Mouse (Mus musculus) cerebellum, adult 2 months (tissue): ENCODE measurements around the gene Cdh16. TPM values are rescaled to one million over a fixed set of nuclear protein-coding genes. Genes with fewer than 3 reads are reported as not detected.
"Not testable (repeated sequence)": the region's sequence is repeated elsewhere in the genome, so short reads cannot be mapped to it uniquely, and the experiment has no call there.

Experiments
- DNase-seq, 2 experiments: peaks; one replicate each; pipeline ENCODE4 v3.0.0; 2021
- H3K27ac ChIP-seq: fragments of 200-500 bp; 2 replicates; pipeline ENCODE4 v1.5.1; 2012; ENCODE audit warnings: low read length, control low read depth, inconsistent platforms; ENCODE audit not compliant: insufficient read depth
- H3K27me3 ChIP-seq: fragments of 200-500 bp; 2 replicates; pipeline ENCODE4 v1.6.1; 2012; ENCODE audit warnings: inconsistent platforms, mild to moderate bottlenecking, low read length, moderate library complexity; ENCODE audit not compliant: control insufficient read depth, insufficient read depth
- H3K4me1 ChIP-seq: fragments of 200-500 bp; 2 replicates; pipeline ENCODE4 v1.6.1; 2011; ENCODE audit warnings: low read length; ENCODE audit not compliant: control insufficient read depth, insufficient read depth
- H3K4me3 ChIP-seq: fragments of 200-500 bp; replicated peaks from 2 replicates; pipeline ENCODE3; 2011; ENCODE audit warnings: mild to moderate bottlenecking, low read depth, low read length, control low read depth; ENCODE audit not compliant: insufficient read depth
- CTCF ChIP-seq: fragments of 200-500 bp; IDR thresholded peaks from 2 replicates; pipeline ENCODE4 v1.5.1; 2011; ENCODE audit warnings: low read depth, mild to moderate bottlenecking, control low read depth, low read length, moderate library complexity, borderline replicate concordance; ENCODE audit not compliant: insufficient read depth
- POLR2A ChIP-seq: fragments of 200-500 bp; IDR thresholded peaks from 2 replicates; pipeline ENCODE4 v1.6.1; 2011; ENCODE audit warnings: low read length, control low read depth, borderline replicate concordance; ENCODE audit not compliant: insufficient read depth
- WGBS: fragments of 180-500 bp; shearing (Covaris S2); methylation state at CpG from one replicate; pipeline ENCODE4 v1.1.7; 2018; 5-methylcytosine and 5-hydroxymethylcytosine counted together
- polyA plus RNA-seq: library from polyadenylated mRNA; depleted of rRNA; stranded (reverse); fragments of >200 nt; gene quantifications from 2 replicates; pipeline ENCODE4 v1.2.3, GENCODE M21; 2012

Gene Cdh16
- polyA plus RNA-seq, 1 experiment, result not detected

- DNase-seq, result no peak
- 96% methylated on average over 3 of the region's 3 CpGs for WGBS
- Histone ChIP-seq H3K27me3 (no peaks in the 10 kb centered on the region), H3K27ac (no peak overlapping the region), H3K4me3 (no peak overlapping the region), H3K4me1 (no peaks in the 10 kb centered on the region)
- no peak for TF ChIP-seq CTCF
- TF ChIP-seq POLR2A, result no peak
Measured at GRCm38 (mm10) chr8:104590284-104590683, 33.9 kb downstream of the Cdh16 start.

- no peak for TF ChIP-seq CTCF
- no peak for TF ChIP-seq POLR2A
- Histone ChIP-seq H3K27me3 (no peaks in the 10 kb centered on the region), H3K27ac (no peak overlapping the region), H3K4me1 (no peaks in the 10 kb centered on the region), H3K4me3 (no peak overlapping the region)
- no peak for DNase-seq
- WGBS, result 50% methylated on average over 1 of the region's 1 CpGs
Measured at GRCm38 (mm10) chr8:104584522-104584921, 39.7 kb downstream of the Cdh16 start.

DNA sequence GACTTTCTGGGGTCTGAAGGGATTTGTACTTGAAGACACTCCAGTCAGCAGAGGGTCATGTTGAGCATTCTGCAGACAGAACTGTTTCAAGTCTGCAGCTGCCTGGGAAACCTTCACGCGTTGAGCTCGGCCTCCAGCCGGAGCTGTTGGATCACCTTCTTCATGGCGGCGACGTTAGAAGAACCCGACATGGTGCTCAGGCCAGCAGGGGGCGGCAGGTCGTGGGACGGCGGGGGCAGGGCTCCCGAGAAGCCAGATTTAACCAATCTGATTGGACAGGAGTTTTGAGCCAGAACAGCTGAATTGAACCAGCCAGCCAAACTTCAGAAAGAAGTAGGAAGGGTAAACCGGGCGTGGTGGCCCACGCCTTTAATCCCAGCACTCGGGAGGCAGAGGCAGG, 46.6 kb downstream of the Cdh16 start:
- WGBS, result 74% methylated on average over 17 of the region's 17 CpGs

GRCm38 (mm10) chr8:104576820-104577219, 47.4 kb downstream of the Cdh16 start:
- Histone ChIP-seq H3K4me1 (no peaks in the 10 kb centered on the region), H3K27ac (no peak overlapping the region), H3K27me3 (no peaks in the 10 kb centered on the region), H3K4me3 (no peak overlapping the region)
- TF ChIP-seq CTCF, result no peak
- TF ChIP-seq POLR2A, result no peak
- 90% methylated on average over 3 of the region's 3 CpGs for WGBS
- no peak for DNase-seq

More for the DNA sequence above, 46.6 kb downstream of the Cdh16 start:
- not testable (repeated sequence) for H3K27me3 ChIP-seq, H3K27ac ChIP-seq, DNase-seq, H3K4me3 ChIP-seq, H3K4me1 ChIP-seq

DNA sequence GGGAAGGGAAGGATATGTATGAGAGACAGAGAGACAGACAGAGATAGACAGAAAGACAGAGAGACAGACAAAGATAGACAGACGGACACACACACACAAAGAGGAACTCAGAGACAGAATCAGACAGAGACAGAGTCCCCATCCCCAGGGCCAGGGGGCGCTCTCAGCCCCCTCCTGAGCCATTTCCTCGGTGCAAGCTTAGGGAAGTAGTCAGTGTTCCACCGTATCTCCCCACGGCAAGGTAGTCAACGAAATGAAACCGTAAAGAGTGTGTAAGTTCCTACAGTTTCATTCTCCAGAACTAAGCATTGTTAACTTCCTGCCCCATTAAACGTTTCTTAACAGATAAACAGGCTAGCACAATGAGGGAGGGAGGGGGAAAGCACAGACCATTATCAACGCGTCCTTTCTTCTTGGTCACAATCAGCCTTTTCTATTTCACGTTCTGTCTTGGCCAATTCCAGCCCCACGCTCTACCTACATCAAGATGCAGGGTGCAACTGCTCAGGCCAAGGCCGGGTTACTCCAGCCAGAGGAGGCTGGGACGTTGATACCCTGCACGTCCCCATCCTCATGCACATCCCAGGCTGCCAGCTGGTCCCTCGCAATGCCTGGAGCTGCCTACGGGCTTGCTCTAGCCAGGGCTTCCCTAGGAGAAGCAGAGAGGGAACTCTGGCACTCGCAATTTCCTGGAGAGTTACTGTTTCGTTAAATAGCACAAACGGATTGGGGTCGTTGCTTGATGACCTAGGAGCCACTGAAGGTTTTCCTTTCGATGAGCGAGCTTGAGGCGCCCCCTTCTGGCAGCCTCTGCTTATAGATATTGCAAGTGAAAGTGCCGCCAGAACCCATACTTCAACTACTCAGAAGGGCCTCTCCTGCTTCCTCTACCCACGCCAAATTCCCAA, 53.5 kb downstream of the Cdh16 start:
- WGBS, result 8% methylated on average over 26 of the region's 26 CpGs
- TF ChIP-seq POLR2A (no peak), CTCF (peak; percentile 75)
- H3K27ac ChIP-seq, result no peak overlapping the region

GRCm38 (mm10) chr8:104569559-104569958, 54.6 kb downstream of the Cdh16 start:
- no peaks in the 10 kb centered on the region for H3K27me3 ChIP-seq

More for the DNA sequence above, 53.5 kb downstream of the Cdh16 start:
- no peaks in the 10 kb centered on the region for H3K27me3 ChIP-seq
- H3K4me1 ChIP-seq, result no peaks in the 10 kb centered on the region
- H3K4me3 ChIP-seq, result peak overlapping the region; percentile 66
- peak; percentile 80 to 89 for DNase-seq

GRCm38 (mm10) chr8:104565457-104565798, 58.8 kb downstream of the Cdh16 start:
- Histone ChIP-seq H3K4me3 (no peak overlapping the region), H3K27me3 (no peaks in the 10 kb centered on the region), H3K27ac (no peak overlapping the region), H3K4me1 (no peaks in the 10 kb centered on the region)
- WGBS, result 95% methylated on average over 5 of the region's 5 CpGs
- TF ChIP-seq CTCF, result no peak
- no peak for TF ChIP-seq POLR2A
- DNase-seq, result peak in 1 of 2 experiments; percentile 23

More at GRCm38 (mm10) chr8:104569559-104569958, 54.6 kb downstream of the Cdh16 start:
- no peak for DNase-seq
- Histone ChIP-seq H3K27ac (no peak overlapping the region), H3K4me3 (no peak overlapping the region), H3K4me1 (no peaks in the 10 kb centered on the region)
- WGBS, result 79% methylated on average over 1 of the region's 1 CpGs
- TF ChIP-seq CTCF (no peak), POLR2A (no peak)
